Mouse (Mus musculus) cerebral cortex, adult 2 months (tissue): ENCODE results near the gene Xbp1.

Experiments
- WGBS: fragments of 180-500 bp; shearing (Covaris S2); methylation state at CpG from one replicate; pipeline ENCODE4 v1.1.7; 2018; 5-methylcytosine and 5-hydroxymethylcytosine counted together

Xbp1 gene

DNA sequence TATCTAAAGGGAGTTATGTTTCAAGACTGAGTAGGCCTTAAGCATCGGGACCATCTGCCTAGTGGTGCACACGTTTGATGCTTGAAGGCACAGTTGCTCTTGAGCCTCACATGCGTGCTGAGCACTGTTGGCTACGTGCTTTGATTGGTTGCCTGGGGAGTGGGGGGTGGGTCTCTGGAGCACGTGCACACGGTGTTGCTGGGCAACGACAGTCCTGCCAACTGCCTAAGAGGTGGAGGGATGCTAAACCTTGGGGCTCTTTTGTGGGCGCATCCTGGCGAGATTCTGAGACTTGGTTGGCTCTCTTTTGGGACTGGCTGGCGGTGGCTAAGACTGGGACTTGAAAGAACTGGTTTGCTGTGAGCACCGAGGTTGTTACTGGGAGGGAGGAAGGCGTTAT is 49.0 kb downstream of the Xbp1 start, which contains the start of gene Ankrd36:
Gene Ankrd36 (plus strand): TSS at position 211 of the 400 bp plus-strand sequence.
- WGBS = 76% methylated on average over 12 of the region's 12 CpGs

DNA sequence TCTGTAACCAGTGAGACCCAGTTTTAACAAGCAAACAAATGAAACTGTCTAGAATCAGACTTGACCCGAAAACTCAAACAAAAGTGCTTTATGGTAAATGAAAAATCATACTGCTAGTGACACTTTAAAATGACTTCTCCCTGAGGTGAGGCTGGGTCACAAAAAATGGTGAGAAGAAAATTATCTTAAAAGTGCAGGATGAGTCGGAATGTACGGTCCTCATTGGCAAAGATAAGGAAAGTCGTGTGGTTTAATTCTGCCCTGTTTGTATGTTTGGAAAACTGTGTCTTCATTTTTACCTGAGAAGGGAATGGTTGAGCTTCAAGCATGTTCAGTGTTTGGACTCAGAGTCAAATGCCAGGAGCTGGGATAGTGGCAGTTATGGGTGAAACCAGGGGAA is 51.4 kb downstream of the Xbp1 start:
- WGBS = 94% methylated on average over 4 of the region's 4 CpGs

DNA sequence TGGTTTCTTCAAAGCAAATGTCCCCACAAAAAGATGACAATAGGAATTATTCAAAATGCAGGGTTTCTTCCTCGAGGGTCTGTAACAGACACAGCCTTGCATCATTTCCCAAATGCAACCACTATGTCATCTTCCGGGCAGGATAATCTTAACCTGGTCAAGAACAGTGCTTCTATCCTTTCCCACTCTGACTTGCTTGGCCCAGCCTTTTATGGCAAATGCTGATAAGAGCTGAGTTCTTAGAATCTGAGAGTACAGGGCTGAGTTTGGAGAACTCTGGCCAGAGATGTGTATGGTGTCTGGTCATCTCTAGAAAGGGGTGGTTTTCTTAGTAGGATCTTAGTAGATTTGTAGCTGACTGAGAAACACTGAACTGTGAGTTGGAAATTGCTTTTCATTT is 53.4 kb downstream of the Xbp1 start:
- WGBS = 87% methylated on average over 2 of the region's 2 CpGs

DNA sequence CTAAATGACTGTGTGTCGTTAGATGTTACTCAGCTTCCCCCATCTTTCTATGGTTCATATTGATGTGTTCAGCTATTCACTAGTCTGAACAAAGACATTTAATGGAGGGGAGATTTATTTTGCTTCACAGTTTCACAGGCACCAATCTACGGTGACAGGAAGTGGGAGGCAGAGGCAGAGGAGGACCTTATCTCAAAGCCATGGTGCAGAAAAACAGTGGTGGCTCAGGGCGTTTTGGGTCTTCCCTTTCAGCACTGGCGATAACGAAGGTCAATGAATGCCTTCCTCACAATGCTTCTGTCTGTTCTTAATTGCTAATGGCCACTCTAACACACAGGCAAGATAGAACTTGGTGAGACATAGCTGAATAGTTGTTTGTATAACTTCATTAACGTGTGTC is 54.6 kb downstream of the Xbp1 start:
- 55% methylated on average over 6 of the region's 6 CpGs for WGBS
